Mouse (Mus musculus): ENCODE data around the gene 1700037H04Rik.

GRCm38 (mm10) chr2:131149254-131149578 is 10.7 kb downstream of the 1700037H04Rik start:
- TF ChIP-seq ZC3H11A (IDR thresholded peaks at IDR 0.05; ENCODE audit: borderline replicate concordance, low read depth, low read length): no peak
- no peak for TF ChIP-seq MAFK (IDR thresholded peaks at IDR 0.05; ENCODE audit: insufficient read depth, low read depth, low read length)
- TF ChIP-seq ZNF384 (IDR thresholded peaks at IDR 0.05; ENCODE audit: low read depth, low read length): no peak
- TF ChIP-seq HCFC1 (IDR thresholded peaks at IDR 0.05; ENCODE audit: borderline replicate concordance, insufficient read depth, low read length): no peak

Data from ES-E14 (cell line).